Mouse (Mus musculus) CD4-positive, CD25-positive, alpha-beta regulatory T cell, adult 4 months (primary cell): ENCODE measurements around the gene Nxph4. TPM values are rescaled to one million over a fixed set of nuclear protein-coding genes. Genes with fewer than 3 reads are reported as not detected.

Source experiments
- ATAC-seq: one replicate; pipeline ENCODE4 v1.8.0; 2017
- polyA plus RNA-seq, 2 experiments: library from polyadenylated mRNA; unstranded; fragments of 100-300 nt; shearing (Covaris generic); gene quantifications; one replicate each; pipeline ENCODE4 v1.2.1; 2017

Nxph4 gene
- polyA plus RNA-seq, 2 experiments from 2014 or later = not detected

DNA sequence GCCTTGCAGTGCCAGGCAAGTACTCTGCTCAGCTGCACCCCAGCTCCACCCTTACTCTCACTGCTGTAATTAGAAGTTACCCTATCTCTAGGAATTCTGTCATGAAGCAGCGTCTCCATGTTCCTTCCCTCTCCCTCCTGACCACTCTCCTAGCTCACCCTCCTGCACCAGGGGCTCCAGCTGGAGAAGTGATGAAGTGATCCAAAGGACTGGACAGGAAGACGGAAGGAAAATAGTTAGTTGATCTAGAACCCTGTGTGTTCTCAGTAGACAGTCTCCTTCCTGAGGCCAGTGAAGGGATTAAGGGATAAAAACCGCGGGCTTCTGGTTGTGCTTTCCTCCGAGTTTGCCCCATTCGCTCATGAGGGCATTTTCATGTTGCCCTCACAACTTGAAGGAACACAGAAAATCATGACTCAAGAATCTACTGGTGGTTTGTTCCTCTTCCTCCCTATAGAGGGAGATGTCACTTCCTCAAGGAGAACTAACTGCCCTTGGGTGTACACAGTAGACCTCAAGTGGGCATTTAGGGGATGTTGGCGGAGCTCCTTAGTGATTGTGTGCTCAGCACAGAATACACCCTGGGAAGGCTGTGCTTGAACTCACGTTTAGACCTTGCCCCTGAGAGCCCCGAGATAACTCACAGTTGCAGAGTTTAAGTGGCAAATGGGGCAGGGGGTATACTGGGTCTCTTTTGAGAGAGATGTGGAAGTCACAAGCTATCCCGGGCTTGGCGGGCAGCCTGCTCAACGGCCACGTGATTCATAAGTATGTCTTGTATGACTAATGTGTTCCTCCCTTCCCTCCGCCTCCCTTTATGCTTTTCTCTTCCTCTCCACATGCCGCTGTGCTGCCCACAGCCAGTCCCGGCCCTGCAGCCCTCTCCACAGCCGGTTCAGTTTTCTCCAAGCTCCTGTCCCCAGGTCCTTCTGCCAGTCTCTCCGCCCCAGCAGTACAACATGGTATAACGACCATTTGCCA, 53.2 kb downstream of the Nxph4 start:
- no peak for ATAC-seq

DNA sequence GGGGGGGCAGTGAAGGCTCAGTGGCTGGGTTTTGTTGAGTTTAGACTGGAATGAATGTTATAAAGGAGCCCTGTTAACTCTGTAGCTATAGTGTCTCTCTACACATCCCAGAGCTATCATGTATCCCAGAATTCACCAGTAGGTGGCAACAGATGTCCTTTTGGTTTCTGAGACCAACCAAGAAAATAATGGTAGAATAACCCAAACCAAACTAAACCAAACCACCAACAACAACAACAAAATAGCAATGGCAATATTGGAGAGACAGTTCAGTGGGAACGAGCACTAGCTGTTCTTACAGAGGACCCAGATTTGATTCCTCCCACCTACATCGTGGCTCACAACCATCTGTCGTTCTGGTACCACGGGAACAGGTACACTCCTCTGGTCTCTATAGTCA, 55.2 kb downstream of the Nxph4 start:
- no peak for ATAC-seq

DNA sequence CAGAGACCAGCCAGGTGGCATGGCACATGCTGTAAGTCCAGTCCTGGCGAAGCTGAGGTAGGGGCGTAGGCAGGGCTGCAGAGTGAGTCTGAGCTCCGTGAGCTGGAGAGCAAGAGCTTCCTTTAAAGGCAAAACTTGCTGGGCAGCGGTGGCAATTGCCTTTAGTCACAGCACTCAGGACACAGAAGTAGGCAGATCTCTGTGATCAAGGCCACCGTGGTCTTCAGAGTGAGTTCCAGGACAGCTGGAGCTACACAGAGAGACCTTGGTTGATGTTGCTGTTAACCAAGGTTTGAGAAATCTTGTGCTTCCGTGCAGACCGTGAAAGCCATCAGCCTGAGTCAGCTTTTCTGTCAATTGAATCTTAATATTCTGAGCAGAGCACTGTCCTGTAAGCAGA, 57.1 kb downstream of the Nxph4 start:
- ATAC-seq = no peak

DNA sequence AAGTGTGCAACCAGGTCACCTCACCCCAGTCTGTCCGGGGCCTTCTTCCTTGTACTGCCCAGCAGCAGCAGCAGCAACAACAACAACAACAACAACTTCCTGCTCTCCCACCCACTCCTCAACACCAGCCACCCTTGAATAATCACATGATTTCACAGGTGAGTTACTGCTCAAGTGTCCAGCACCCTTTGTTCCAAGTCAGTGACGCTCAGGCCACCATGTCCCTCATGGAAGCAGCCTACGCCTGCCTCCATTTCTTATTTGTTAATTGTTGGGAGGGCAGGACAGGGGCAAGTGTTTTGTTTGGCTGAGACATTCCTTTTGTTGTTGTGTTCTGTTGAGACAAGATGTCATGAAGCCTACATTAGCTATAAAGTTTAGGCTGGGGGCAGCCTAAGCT, 57.8 kb downstream of the Nxph4 start:
- no peak for ATAC-seq

Other genes starting within 250 kb of the Nxph4 start
- gene Mbd6, start 245.5 kb downstream of the Nxph4 start, polyA plus RNA-seq = 10 to 100 TPM in 1 of 2 experiments, 1 to 10 TPM in 1; 4.0 to 14.7 TPM
- 10 to 100 TPM; 20.4 to 33.2 TPM for gene Mars, start 222.8 kb downstream of the Nxph4 start, polyA plus RNA-seq
- 100 to 1,000 TPM in 1 of 2 experiments, 10 to 100 TPM in 1; 92.4 to 118 TPM for gene Arhgap9, start 212.6 kb downstream of the Nxph4 start, polyA plus RNA-seq
- under 1 TPM; 0.19 to 0.75 TPM for gene Gli1, start 192.6 kb downstream of the Nxph4 start, polyA plus RNA-seq
- gene Inhbe, start 180.1 kb downstream of the Nxph4 start, polyA plus RNA-seq = not detected
- gene Inhbc, start 164.1 kb downstream of the Nxph4 start, polyA plus RNA-seq = not detected
- gene R3hdm2, start 154.2 kb downstream of the Nxph4 start, polyA plus RNA-seq = 10 to 100 TPM; 12.8 to 17.3 TPM
- 1 to 10 TPM; 1.0 to 1.2 TPM for gene Stac3, start 32.9 kb downstream of the Nxph4 start, polyA plus RNA-seq
- not detected for gene Ndufa4l2, start 19.6 kb downstream of the Nxph4 start, polyA plus RNA-seq
- 10 to 100 TPM; 55.4 to 78.3 TPM for gene Shmt2, start 12.1 kb downstream of the Nxph4 start, polyA plus RNA-seq
- under 1 TPM; 0.30 to 0.96 TPM for gene Lrp1, start 86.6 kb upstream of the Nxph4 start, polyA plus RNA-seq
- 100 to 1,000 TPM; 173 to 320 TPM for gene Stat6, start 108.4 kb upstream of the Nxph4 start, polyA plus RNA-seq
- gene Nemp1, start 132.3 kb upstream of the Nxph4 start, polyA plus RNA-seq = 1 to 10 TPM; 2.5 to 4.0 TPM
- 10 to 100 TPM in 1 of 2 experiments, 1 to 10 TPM in 1; 8.9 to 10.8 TPM for gene Nab2, start 134.0 kb upstream of the Nxph4 start, polyA plus RNA-seq
- gene Myo1a, start 170.6 kb upstream of the Nxph4 start, polyA plus RNA-seq = not detected
- gene Tac2, start 189.9 kb upstream of the Nxph4 start, polyA plus RNA-seq = not detected
- under 1 TPM; 0.57 to 0.81 TPM for gene Zbtb39, start 205.0 kb upstream of the Nxph4 start, polyA plus RNA-seq
- under 1 TPM in 1 of 2 experiments, not detected in 1; 0.29 TPM for gene Gpr182, start 217.2 kb upstream of the Nxph4 start, polyA plus RNA-seq
- under 1 TPM in 1 of 2 experiments, not detected in 1; 0.27 TPM for gene Rdh1, start 225.2 kb upstream of the Nxph4 start, polyA plus RNA-seq
- gene Rdh16f1, start 225.2 kb upstream of the Nxph4 start, polyA plus RNA-seq = under 1 TPM in 1 of 2 experiments, not detected in 1; 0.40 TPM
- 1 to 10 TPM in 1 of 2 experiments, not detected in 1; 1.5 TPM for gene Rdh9, start 241.8 kb upstream of the Nxph4 start, polyA plus RNA-seq